Mouse (Mus musculus): ENCODE measurements at regions not wholly inside any gene's neighbourhood (a gene's known extent, or its start where the extent isn't known, plus 50 kb on each side); places are given as distances from the start of the nearest gene placed in this dataset.

DNA sequence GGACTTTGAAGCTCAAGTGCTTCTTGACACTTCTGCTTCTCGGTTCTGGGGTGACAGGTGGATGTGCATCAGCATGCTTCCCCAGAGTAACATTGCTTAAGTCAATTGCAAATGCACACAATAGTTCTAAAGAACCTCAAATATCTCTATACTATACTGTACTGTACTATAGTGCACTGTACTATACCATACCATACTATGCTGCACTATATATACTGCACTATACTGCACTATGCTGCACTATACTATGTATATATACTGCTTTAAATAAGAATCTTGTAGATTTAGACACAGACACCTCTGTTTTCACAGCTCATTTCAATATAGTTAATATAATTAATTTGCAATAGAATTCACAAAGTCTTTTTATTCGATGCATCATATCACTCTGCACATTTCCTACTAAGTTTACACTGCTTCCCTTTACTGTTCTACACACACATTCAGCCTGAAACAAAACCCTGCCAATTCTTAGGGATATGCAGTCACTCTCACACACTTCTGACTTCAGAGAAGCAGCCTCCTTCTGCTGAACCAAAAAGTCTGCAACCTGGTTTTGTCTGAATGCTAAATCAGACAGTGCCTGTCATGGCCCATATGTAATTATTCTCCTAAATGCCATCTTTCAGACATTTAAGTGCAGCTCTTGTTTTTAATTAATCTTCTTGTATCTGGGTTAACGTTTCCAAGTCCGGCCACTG, 570.8 kb upstream of the Map3k7 start:
- TF ChIP-seq CTCF (IDR thresholded peaks at IDR 0.05) (no peak), EP300 (IDR thresholded peaks at IDR 0.05) (no peak)

Measured in lung, postnatal 0 days (tissue).